Mouse (Mus musculus): ENCODE data around the gene Trim62.

Trim62 gene

DNA sequence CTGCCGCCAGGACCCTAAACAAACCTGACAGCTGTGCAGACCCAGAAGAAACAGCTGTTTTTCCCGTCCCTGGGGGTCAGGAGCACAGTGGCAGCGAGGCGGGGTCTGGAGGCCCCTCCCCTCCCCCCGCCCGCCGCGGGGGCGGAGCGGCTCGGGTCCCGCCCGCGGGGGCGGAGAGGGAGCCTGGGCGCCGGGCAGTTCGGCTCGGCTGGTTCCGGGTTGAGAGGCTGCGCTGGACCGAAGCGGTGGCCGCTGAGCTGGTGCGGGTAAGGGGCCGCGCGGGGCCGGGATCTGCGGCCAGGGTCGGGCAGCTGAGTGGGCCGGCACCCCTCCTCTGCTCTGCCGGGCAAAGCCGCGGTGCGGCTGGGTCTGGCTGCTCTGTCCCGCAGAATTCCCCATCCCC is at the start of gene Trim62:
TSS of gene Trim62 (plus strand) at position 202 of the 403 bp plus-strand sequence.
- DNase-seq: peak; percentile 62 to 69

DNA sequence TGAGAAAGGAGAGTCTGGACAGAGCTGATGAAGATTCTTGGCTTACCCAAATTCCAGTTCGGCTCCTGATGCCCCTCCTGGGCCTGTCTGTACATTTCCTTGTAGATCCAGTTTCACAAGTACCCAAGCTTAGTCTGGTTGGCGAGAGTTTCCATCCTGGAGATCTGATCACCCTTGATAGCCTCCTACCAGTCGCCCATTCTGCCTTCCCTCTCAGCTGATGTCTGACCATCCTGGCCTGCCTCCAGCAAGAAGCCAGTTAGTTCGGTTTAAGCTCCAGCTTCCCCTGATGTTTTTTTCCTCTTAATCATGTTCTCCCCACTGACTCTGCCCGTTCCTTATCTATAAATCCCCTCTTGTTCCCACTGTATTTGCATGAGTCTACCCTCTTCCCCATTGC is 45.2 kb upstream of the Trim62 start:
- no peak for DNase-seq

DNA sequence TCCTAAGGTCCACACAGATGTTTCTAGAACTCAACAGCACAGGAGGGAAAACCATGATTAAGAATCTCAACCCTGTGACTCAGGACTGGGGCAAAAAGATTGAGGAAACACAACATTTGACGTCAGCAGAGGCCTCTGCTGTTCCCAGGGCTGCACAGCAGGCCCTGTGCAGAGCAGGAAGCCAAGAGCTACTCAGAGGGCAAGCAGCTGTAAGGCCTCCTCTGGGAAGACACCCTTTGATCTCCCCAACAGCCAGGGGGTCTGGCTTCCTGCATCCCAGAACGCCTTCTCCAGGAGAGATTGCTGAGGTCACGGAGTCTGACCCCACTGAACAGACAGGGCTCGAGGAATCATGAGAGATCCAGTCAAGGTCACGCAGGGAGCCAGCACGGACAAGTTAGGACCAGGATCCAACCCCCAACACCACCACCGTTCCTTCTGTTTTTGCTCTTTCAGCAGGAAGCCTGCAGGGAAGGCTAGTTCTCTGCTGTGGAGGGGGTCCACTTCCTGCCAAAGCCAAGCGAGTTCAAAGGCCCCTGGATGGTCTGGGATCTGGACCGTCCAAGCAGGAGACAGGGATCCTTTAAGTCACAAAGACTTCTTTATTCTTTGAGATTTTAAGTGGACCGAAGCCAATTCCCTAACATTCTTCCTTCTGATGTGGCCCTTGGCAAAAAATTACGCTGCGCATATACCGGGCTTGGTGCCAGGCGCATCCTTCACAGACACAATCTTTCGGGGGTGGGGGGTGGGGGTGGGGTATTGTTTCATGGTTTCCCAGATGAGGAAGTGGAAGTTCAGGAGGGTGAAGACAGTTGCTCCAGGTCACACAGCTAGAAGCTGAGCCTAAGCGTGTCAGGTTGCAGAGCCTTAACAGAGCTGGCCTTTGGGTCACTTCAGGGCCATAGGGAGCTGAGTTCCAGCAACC is 43.3 kb upstream of the Trim62 start:
- DNase-seq: no peak

GRCm38 (mm10) chr4:128841259-128841658 is 42.1 kb upstream of the Trim62 start:
- DNase-seq: no peak

DNA sequence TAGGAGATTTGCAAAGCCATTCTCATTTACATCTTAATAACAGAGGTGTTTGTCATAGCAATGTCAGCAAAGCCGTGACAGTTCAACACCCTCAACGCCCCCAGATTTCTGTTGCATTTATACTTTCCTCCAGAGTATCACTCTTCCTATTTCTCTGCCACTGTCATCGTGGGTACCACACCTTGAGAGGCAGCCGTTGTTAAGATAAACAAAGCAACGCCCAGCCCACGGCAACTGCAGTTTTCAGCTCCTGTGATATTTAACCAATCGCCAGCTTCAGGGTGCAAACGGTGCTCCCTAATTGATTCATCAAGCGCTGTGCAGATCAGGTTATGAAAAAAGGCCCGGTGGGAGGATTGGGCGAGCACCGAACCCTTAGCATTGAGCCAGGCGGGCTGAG is 38.8 kb upstream of the Trim62 start:
- DNase-seq: no peak

DNA sequence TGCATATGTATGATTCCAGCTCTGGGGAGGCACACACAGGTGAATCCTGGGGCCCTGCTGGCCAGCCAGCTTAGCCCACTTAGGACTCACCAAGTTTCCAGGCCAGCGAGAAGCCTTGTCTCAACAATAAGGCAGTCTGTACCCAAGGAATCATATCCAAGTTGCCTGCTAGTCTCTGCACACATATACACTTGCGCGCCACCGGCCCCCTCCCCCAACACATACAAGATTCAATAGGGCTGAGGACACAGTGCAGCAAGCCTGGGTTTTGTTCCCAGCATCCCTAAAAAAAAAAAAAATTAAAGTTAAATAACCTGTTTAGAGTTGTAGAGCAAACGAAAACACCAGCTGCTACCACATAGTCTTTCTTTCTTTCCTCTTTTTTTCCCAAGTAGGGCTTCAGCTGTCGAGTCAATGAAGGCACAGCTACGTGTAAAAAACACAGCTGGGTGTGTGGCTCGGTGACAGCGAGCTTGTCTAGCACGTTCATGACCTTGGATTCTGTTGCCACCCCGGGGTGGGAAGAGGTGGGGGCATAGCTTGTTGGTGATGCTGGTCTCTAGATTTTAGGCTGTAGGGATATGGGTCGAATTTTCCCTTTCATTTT is 37.9 kb upstream of the Trim62 start:
- DNase-seq: no peak

DNA sequence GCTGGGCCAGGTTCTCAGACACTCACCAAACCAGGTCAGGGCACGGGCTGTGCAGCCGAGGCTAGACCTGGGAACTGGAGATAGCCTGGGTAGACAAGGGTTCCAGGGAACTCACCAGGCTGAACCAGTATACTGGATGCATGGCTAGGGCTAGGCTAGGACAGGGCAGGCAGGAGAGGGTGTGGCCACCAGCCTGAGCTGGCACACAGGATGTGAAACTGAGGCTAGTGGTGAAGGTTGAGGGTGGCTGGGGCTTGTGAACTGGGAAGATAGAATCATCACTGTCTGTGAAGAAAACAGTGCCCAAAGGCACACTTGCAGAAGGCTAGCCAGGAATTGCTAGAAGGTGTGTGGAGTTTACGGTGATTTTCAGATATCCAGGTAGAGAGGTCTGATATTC is 34.4 kb upstream of the Trim62 start:
- no peak for DNase-seq

- DNase-seq: no peak
These were observed 33.7 kb upstream of the Trim62 start for GRCm38 (mm10) chr4:128849686-128850085.

DNA sequence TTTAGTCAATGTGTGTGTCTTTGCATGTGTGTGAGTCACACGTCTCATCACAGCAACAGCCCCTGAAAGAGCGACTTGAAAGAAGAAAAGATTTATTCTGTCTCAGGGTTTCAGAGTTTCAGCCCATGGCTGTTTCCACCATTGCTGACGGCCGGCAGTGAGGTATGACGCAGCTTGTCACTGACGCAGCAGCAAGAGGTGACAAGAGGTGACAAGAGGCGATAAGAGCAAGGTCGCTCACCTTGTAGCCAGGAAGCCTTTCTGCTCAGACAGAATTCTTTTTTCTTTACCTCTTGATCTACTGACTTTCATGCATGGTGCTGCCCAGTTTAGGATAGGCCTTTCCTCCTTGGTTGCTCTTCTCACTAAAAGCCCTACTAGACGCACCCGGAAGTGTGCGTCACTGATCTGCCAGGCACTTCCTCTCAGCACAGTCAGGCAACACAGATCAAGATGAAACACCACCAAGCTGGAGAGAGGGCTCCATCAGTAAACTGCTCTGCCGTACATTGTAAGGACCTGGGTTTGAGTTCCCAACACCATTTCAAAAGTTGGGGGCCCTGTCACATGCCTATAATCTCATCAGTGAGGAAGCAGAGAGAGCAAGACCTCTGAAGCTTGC is 31.0 kb upstream of the Trim62 start:
- DNase-seq: no peak

- DNase-seq: no peak
These were observed 30.3 kb upstream of the Trim62 start for GRCm38 (mm10) chr4:128853117-128853516.

DNA sequence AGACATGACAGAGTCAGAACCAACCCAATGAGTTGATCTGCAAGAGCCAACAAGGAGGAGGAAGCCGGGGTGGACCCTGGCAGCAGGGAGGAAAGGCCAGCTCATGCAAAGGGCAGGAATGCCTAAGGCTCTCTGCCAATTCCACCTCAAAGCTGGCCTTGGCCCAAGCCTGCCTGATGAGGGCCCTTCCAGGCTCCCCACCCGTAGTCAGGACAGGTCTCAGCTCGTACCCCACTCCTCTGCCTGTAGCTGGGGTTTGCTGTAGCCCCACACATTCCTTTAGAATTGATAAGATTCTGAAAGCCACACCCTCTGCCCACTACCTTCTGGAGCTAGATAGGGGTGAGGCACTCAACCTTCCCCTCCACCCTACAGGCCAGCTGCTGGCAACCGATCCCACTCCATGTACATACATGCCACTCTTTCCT is 27.8 kb upstream of the Trim62 start:
- DNase-seq: no peak

DNA sequence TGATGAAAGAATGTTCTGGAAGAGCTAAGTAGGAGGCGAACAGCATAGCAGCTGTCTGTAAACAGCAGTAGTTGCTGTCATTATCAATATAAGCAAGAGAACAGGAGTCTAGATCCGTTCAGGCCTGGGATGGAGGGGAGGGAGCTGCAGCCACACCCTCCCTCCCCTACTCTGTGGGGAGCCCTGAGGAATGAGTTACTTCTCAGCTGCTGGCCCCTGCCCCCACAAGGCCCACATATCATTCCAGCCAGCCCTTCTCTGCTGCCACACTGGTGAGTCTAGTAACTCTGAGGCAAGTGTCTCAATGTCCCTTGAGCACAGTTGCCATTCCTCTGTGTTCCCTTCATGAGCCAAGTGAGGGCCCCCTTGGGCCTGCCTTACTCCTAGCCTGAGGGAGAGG is 26.2 kb upstream of the Trim62 start:
- DNase-seq: no peak

DNA sequence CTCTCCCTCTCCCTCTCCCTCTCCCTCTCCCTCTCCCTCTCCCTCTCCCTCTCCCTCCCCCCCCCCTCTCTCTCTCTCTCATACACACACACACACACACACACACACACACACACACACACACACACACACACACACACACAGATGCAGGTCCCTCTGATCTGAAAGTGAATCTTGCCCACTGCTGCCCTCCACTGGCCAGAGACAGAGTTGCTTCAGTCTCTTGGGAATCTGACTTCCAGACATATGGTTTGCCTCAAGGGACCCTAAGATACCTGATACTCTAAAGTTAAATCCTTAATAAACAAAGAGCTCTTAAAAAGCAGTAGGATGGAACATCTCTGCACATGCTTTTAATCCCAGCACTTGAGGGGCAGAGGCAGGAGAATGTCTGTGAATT is 25.2 kb upstream of the Trim62 start:
- DNase-seq: peak; percentile 77 to 82

DNA sequence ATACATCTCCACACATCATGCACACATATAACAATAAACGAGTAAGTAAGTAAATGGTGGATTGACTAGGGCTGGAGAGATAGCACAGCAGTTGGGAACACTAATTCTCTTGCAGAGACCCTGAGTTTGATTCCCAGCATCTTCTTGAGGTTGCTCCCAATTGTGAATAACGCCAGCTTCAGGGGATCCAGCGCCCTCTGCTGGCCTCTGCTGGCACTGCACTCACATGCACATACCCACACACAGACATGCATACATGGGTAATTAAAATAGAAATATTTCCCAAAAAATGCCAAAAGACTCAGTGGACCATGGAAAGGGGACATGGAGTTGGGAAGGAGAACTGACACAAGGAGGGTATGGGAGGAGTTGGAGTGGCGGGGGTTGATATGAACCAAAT is 24.5 kb upstream of the Trim62 start:
- DNase-seq: peak; percentile 35 to 40

- DNase-seq: no peak
These were observed 10.4 kb upstream of the Trim62 start for GRCm38 (mm10) chr4:128872992-128873391.

- DNase-seq: no peak
These were observed 9.3 kb upstream of the Trim62 start for GRCm38 (mm10) chr4:128874062-128874461.

- no peak for DNase-seq
These were observed 7.9 kb upstream of the Trim62 start for GRCm38 (mm10) chr4:128875439-128875838.

DNA sequence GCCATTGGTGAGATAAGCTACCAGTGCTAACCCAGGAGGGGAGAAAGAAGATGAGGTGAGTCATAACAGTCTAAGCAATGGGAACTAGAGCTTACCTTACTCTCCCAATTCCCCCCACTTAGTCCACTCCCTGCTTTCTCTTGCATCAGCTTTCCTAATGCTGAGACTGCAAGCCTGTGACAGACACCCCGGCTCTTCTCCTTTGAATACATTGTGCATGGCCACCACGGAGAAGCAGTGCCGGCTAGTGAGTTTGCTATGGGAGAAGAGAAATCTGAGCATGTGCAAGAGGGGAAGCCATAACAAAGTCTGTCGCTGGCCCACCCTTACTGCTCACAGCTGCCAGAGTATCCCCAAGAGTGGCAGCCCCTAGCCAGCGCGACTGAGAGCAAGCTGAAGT is 5.9 kb upstream of the Trim62 start:
- DNase-seq: no peak

GRCm38 (mm10) chr4:128878901-128879491 is 4.4 kb upstream of the Trim62 start:
- no peak for DNase-seq

DNA sequence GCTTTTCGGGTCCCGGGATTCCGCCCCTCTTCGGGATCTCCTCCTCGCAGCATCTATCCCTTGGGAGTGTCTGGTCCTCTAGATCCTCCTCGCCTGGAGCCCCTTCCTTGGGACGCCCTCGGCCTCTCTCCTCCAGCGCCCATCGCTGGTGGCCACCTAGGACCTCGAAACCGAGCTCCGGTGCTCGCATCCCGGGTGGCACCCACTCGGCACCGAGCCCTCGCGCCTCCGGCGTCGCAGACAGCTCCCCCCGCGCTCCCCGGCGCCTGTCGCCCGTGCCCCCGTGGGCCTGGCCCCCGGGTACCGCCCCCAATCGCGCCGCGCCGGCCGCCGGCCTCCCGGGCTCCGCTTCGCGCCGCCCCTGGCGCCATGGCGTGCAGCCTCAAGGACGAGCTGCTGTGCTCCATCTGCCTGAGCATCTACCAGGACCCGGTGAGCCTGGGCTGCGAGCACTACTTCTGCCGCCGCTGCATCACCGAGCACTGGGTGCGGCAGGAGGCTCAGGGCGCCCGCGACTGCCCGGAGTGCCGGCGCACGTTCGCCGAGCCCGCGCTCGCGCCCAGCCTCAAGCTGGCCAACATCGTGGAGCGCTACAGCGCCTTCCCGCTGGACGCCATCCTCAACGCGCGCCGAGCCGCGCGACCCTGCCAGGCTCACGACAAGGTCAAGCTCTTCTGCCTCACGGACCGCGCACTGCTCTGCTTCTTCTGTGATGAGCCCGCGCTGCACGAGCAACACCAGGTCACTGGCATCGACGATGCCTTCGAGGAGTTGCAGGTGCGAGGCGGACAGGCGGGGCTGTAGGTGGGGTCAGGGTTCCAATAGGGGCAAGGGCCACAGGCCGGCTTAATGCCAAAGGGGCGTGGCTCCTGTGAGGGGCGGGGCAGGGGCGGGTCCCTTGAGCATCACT is 676 bp downstream of the Trim62 start:
- DNase-seq: peak; percentile 39 to 50

GRCm38 (mm10) chr4:128884711-128885095 is 1.3 kb downstream of the Trim62 start:
- no peak for DNase-seq

DNA sequence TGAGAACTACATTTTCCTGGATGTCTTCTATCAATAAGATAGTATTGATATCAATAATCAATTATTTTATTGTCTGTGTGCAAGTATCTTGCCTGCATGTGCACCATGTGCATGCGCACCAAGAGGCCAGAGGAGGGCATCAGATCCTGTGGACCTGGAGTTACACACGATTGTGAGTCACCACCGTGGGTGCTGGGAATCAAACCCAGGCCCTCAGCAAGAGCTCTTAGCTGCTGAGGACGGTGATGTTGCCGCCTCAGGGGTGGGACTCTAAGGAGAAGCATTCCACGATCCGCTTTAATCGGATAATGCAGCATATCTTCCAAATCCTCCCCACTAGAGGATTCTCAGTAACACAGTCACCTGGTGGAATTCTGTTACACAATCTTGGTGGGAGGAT is 2.2 kb downstream of the Trim62 start:
- DNase-seq: no peak
